Mouse (Mus musculus): ENCODE measurements around the gene Gfpt2. TPM values are rescaled to one million over a fixed set of nuclear protein-coding genes. Genes with fewer than 3 reads are reported as not detected.

Gfpt2 gene
- polyA plus RNA-seq (2017; shearing (Covaris generic)), result not detected

DNA sequence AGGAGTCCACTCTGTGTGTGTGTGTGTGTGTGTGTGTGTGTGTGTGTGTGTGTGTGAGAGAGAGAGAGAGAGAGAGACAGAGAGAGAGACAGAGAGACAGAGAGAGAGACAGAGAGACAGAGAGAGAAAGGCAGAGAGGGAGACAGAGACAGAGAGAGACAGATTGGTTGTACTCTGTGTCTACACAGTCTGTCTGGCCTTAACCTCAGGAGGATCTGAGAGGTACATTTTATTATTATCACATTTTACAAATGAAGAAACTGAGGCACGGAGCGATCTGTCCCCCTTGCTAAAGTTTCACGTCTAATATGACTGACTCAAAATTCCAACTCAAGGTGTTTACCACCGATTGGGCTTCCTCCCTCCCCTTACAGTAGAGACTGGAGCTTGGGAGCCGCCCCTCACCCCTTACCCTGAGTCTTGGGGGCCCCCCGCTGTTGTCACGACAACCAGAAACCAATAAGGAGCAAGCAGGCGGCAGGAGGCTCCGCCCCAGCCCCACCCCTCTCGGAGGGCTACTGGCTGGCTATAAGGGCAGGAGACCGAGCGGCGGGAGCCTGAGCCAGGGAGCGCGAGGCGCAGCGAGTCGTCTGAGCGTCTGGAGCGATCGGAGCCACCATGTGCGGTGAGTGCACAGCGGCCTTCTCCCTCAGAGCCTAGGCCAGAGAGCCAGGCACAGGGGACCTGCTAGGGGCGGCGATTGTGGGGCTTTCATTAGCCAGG lies at the start of gene Gfpt2:
Gfpt2 (plus strand) TSS at position 560 of the 723 bp plus-strand sequence.

DNA sequence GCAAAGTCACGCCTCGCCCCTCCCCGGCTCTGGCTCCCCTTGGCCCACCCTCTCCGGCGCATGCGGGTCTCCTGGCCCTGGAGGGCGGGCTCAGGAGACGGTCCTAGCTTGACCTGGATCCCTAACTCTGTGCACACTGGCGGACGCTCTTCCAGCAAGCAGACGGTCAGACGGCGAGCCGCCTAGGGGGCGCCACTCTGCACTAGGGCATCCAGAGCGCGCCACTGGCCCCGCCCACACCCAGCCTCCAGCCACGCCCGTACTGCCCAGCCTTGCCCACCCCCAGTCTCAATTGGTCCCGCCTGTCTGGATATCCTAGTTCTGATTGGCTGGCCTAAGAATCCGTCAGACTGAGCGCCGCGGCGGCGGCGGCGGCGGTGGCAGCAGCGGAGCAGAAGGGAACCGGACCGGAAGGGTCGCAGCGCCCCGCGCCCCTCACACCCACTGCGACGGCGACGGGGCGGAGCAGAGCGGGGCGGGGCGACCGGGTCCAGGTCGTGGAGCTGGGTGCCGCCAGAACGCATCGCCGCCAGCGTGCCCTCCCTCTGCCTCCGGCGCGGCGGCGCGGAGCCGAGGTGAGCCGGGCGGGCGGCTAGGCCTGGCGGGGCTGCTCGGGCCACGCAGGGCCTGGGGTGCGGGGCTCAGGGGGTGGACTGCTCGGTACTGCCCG lies 52.6 kb downstream of the Gfpt2 start, which contains the start of gene Mapk9:
Mapk9 (plus strand) TSS at position 351 of the 670 bp plus-strand sequence.

Other genes with a start within 250 kb of the Gfpt2 start
- not detected for gene Olfr1380, start 237.3 kb upstream of the Gfpt2 start, polyA plus RNA-seq (2017; shearing (Covaris generic))
- not detected for gene Flt4, start 184.9 kb upstream of the Gfpt2 start, polyA plus RNA-seq (2017; shearing (Covaris generic))
- gene Scgb3a1, start 130.6 kb upstream of the Gfpt2 start, polyA plus RNA-seq (2017; shearing (Covaris generic)), result not detected
- gene Cnot6, start 81.5 kb upstream of the Gfpt2 start, polyA plus RNA-seq (2017; shearing (Covaris generic)), result 66.6 TPM
- 37.6 TPM for gene Mapk9, start 52.6 kb downstream of the Gfpt2 start, polyA plus RNA-seq (2017; shearing (Covaris generic))
- gene Rasgef1c, start 107.7 kb downstream of the Gfpt2 start, polyA plus RNA-seq (2017; shearing (Covaris generic)), result not detected
- 10.3 TPM for gene Rnf130, start 231.2 kb downstream of the Gfpt2 start, polyA plus RNA-seq (2017; shearing (Covaris generic))

All from effector memory CD4-positive, alpha-beta T cell, adult 7 months (primary cell).